Mouse (Mus musculus) lung, postnatal 0 days (tissue): ENCODE results near the gene Tex19.2.

Experiments
- CTCF ChIP-seq: IDR thresholded peaks from 2 replicates; pipeline ENCODE4 v1.5.1; 2016; ENCODE audit warnings: antibody characterized with exemption, mild to moderate bottlenecking
- EP300 ChIP-seq: IDR thresholded peaks from 2 replicates; pipeline ENCODE4 v1.6.1; 2016; ENCODE audit warnings: antibody characterized with exemption, mild to moderate bottlenecking, control low read depth

- TF ChIP-seq CTCF (no peak), EP300 (no peak)
These were observed 17.2 kb downstream of the Tex19.2 start for GRCm38 (mm10) chr11:121101124-121101805.
